Mouse (Mus musculus) common myeloid progenitor, adult 5-6 weeks (primary cell): ENCODE data around the gene Lpar1. TPM values are rescaled to one million over a fixed set of nuclear protein-coding genes. Genes with fewer than 3 reads are reported as not detected.
"Not testable (repeated sequence)": the region's sequence is repeated elsewhere in the genome, so short reads cannot be mapped to it uniquely, and the experiment has no call there.

Experiments
- ATAC-seq: replicated peaks from 2 replicates; pipeline ENCODE4 v1.8.0; 2016; ENCODE audit warnings: low read depth, mild to moderate bottlenecking, moderate TSS enrichment, inconsistent platforms; ENCODE audit not compliant: poor library complexity, severe bottlenecking
- total RNA-seq: library from RNA; stranded (forward); fragments of 200-1000, 187-1606 nt; gene quantifications from 2 replicates; pipeline ENCODE4 v1.2.3, GENCODE M21; 2017

Lpar1 gene
- total RNA-seq, 1 experiment from 2014 or later = 0.50 TPM

GRCm38 (mm10) chr4:58546441-58547272 is 7.0 kb downstream of the Lpar1 start:
- no peak for ATAC-seq

DNA sequence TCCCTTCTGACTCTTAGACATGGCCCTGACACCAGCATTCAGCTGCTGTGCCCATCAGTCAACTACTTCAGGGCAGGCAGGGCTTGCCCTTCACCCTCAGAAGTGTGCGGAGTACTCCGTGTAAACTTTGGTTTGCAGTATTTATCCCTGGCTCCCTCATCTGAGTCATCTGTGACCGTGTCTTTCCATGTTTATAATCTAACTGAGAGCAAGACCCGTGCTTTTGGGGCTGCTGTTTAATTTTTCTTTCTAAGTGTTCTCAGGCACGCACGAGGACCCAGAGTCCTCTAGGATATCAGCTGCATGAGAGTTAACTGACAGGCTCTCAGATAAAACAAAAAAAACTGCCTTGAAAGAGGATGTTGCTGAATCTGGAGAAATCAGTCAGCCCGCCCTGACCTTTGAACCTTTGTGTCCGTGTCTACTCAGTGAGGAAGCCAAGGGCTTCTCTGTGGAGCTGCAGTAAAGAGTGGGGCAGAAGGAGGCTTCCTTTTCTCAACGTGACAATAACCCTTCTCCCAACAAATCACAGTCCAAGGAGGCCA is 7.7 kb downstream of the Lpar1 start:
- ATAC-seq = no peak

GRCm38 (mm10) chr4:58543171-58543570 is 10.5 kb downstream of the Lpar1 start:
- no peak for ATAC-seq

GRCm38 (mm10) chr4:58542656-58543055 is 11.0 kb downstream of the Lpar1 start:
- not testable (repeated sequence) for ATAC-seq

DNA sequence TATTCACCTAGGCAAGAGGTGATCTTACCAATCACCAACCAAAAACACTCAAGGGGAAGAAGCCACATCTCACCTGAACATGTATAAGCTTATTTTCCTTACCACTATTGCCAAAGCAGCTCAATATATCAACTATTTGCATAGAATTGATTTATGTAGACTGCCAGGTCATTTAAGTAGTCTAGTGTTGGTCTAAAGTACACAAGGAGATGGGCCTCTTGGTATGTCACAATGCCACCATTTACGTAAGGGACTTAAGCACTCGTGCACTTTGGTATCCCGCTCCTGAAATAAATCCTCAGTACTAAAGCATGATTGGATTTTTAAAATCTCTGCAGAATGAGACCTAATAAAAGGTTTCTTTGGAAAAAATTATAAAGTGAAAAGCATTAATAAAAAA is 12.9 kb downstream of the Lpar1 start:
- ATAC-seq = no peak

DNA sequence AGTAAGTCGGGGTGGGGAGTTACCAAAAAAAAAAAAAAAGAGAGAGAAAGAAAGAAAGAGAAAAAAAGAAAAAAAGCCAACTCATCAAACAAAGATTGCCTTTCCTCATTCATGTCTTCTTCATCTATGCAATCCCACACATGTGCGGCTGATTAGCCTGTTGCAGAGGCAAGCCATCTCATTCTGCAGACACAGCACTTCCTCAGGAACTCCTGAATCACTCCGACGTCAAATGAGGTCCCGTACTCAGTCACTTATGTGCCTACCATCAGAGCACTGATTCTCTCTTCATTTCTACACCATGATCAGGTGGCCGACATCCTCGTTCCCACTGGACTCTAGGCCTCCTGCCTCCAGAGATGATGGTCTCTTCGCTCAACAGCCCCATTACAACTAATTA is 13.3 kb downstream of the Lpar1 start:
- no peak for ATAC-seq

DNA sequence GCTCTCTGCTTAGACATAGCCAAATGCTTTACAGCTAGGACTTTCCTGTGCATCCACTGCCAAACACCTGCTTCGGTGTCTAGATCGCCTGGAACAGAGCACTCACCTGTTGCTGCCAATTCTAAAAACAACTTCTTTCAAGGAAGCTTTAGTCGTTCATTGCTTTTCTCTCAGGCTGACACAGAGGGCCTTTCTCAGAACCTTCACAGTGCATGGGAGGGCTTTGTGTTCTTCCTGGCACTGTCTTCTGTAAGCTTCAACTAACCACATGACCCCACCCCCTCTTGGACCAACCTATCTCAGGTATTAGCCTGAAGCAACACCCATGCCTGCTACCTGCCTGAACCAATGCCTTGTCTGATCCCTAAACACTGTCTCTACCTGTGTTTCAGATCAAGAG is 15.0 kb downstream of the Lpar1 start:
- ATAC-seq = no peak

- ATAC-seq = 0 out of 2 replicates have a peak, but pooled peaks have one; percentile 45
These were observed 17.9 kb downstream of the Lpar1 start for GRCm38 (mm10) chr4:58535754-58536153.

- ATAC-seq = no peak
These were observed 18.9 kb downstream of the Lpar1 start for GRCm38 (mm10) chr4:58534726-58535350.

DNA sequence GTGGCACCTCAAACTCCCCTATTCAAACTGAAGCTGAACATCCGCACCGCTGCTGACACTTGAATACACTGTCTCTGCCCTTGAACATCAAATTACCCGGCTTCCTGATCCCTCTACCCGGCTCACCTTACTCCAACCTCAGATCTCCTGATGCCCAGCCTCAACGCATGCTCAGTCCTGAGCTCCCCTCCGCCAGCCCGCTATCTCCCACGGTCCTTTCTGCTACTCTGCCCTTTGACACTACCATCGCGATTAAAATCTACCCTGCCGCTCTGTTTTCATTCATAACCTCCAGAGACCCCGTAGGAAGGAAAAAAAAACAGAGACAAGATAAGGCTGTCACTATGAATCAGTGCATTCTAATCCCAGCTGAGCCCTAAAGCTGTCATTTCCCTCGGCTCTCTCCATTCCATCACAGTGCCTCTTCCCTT is 19.5 kb downstream of the Lpar1 start:
- no peak for ATAC-seq

GRCm38 (mm10) chr4:58533519-58533918 is 20.2 kb downstream of the Lpar1 start:
- ATAC-seq = no peak

- no peak for ATAC-seq
These were observed 21.4 kb downstream of the Lpar1 start for GRCm38 (mm10) chr4:58532326-58532725.

GRCm38 (mm10) chr4:58530706-58531105 is 23.0 kb downstream of the Lpar1 start:
- ATAC-seq = no peak

DNA sequence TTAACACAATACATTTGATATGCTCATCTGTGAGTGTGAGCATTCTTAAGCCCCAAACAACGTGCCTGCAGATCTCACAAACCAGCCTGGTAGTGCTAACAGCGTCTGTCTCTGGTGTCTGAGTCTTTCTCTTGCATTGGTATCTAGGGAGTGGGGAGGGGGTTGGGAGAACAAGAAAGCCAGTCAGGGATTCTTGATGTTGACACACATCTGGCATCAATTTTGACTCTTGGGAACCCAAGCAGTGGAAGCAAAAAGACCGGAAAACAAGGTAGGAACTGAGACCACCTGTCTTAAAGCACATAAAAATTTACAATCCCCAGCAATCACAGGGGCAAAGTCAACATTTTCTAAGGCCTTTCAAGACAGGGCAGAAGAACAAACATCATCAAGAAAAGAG is 23.4 kb downstream of the Lpar1 start:
- ATAC-seq = no peak

DNA sequence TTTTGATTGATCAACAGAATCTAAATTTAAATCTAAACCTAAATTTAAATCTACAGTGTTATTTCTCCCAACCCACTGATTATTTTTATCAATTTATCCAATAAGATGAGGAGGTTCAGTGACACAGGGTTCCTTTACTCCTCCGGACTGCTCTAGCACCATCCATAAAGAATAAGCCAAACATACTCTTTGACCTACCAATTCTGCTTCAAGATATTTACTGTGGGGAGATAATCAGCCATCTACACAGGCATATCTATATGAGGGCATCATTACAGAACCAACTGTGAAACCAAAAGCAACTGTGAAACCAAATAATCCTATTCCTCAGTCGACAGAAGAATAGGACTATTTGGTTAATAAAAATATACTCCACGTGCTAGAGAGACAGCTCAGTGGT is 25.8 kb downstream of the Lpar1 start:
- ATAC-seq = no peak

- ATAC-seq = no peak
These were observed 32.6 kb downstream of the Lpar1 start for GRCm38 (mm10) chr4:58521137-58521536.

DNA sequence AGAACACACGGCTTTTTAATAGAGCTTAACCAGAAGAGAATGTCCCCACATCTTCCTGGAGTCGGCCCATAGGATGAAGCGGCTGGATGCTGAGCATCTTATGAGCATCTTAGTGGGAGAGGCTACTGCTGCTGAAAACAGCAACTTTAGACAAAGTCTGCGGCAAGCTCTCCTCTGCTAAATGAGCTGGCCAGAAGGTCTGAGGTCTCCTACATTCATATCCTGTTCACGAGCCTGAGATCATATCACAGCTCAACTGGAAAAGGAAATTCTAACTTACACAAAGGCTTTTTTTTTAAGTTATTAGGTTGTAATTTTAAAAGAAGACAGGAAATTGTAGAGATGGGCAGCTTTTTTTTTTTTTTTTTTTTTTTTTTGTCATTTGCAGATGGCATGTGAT is 33.2 kb downstream of the Lpar1 start:
- ATAC-seq = no peak

DNA sequence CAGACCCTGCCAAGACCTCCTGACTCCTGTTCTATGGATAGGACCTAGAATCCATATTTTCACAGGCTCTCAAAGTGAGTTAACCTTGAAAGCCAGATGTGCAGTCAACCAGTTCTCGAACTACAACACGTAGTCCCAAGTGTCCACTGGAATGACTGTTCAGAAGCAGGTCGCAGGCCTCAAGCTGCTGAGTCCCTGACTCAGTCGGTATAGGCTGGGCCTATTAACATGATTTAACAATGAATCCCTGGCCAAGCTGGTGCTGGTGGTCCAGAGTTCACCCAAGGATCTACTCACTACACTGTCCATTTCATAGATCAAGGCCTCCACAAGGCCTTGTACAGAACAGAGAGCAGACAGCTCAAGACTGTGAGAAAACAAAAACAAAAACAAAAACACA is 33.8 kb downstream of the Lpar1 start:
- no peak for ATAC-seq

DNA sequence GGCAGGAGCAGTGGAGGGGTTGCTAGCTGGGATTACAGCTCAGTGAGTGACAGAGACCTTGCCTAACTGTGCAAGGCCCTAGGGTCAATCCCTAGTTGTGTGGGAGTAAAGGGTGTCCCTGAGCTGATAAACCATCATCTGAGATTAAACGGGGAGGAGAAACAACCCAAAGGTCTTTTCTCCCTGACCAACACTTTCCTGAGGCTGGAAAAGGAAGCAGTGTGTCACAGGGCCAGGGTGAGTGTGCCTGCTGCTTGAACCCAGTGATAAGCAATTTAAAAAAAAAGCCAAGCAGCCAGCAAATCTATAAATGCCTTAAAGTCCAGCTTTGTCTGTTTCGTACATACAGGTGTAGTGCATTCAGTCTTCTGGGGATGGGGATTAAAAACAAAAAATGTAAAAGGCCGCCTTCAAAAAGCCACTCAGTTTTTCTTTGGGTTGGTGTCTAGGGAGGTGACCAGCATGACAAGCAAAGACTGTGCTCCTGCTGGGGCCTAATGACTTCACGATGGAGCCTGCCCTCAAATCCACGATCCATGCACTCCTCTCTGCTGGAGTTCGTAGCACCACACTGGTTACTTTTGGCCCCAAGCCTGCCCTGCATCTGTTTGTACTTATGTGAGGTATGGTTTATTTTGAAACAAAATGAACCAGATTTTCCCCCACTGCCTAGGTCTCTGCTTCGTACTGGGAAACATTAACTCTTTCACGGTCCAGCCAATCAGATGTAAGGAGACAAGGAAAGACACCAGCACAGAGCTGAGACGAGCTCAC is 35.3 kb downstream of the Lpar1 start:
- no peak for ATAC-seq

DNA sequence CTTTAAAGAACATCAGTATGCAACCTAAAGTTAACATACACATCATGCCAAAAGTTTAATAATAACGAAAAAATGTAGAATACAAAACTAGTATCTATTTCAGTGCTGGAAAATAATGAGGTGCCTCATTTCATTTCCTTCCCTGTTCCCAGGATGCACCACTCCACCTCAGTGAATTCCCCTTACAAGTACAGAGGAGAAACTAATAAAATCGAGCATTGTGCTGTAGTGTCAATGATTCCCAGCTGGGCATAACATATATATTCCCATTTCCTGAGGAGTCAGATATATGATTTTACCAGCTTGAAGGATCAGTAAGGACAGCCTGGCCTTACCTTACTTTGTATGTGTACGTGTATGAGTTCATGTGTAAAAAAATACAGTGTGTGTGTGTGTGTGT is 36.9 kb downstream of the Lpar1 start:
- no peak for ATAC-seq

DNA sequence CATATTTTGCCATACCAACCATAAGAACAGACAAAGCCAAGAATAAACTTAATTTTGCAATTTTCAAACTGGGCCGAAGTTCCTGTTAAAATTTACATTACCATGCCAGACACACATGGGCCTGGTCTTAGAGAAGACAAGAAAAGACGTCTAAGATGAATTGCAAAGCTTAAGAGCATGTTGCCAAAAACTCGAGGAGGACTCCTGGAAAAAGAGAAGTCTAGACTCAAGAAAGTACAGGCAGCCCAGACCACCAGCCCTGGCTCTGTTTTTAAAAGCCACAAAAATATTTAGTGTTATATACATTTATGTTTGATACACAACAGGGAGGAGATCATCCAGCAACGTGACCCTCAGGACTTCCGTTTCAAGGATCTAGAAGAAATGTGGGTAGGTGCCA is 37.5 kb downstream of the Lpar1 start:
- ATAC-seq = no peak
